Mouse (Mus musculus) limb, embryonic 11.5 days (tissue): ENCODE measurements at regions not wholly inside any gene's neighbourhood (a gene's known extent, or its start where the extent isn't known, plus 50 kb on each side); places are given as distances from the start of the nearest gene placed in this dataset.
A peak's percentile ranks its signal among the peaks of the same experiment; 100 is the strongest.

ENCODE experiments used
- ATAC-seq: fragments of 200-750 bp; cut with Nextera tagmentation; 2 replicates; pipeline ENCODE4 v1.8.0; 2017; ENCODE audit warnings: low read depth; ENCODE audit not compliant: insufficient number of reproducible peaks, low FRiP score, low TSS enrichment
- DNase-seq: peaks from one replicate; pipeline ENCODE4 v3.0.0-alpha.2; 2015; ENCODE audit warnings: low spot score
- H3K27ac ChIP-seq: fragments of 300-500 bp; sonication (generic); replicated peaks from 2 replicates; pipeline ENCODE4 v1.5.1; 2014; ENCODE audit warnings: low read depth, mild to moderate bottlenecking, low read length
- H3K27me3 ChIP-seq: fragments of 300-500 bp; sonication (generic); 2 replicates; pipeline ENCODE4 v1.6.1; 2014; ENCODE audit warnings: mild to moderate bottlenecking, low read length, mixed read lengths; ENCODE audit not compliant: control insufficient read depth, insufficient read depth
- H3K36me3 ChIP-seq: fragments of 300-500 bp; sonication (generic); 2 replicates; pipeline ENCODE4 v1.6.1; 2014; ENCODE audit warnings: mild to moderate bottlenecking, low read length, moderate library complexity, mixed read lengths; ENCODE audit not compliant: control insufficient read depth, insufficient read depth
- H3K4me1 ChIP-seq: fragments of 300-500 bp; sonication (generic); 2 replicates; pipeline ENCODE4 v1.6.1; 2014; ENCODE audit warnings: low read length, mixed read lengths; ENCODE audit not compliant: control insufficient read depth, insufficient read depth
- H3K4me2 ChIP-seq: fragments of 300-500 bp; sonication (generic); 2 replicates; pipeline ENCODE4 v1.6.1; 2014; ENCODE audit warnings: low read depth, mild to moderate bottlenecking, moderate library complexity; ENCODE audit not compliant: severe bottlenecking
- H3K4me3 ChIP-seq: fragments of 300-500 bp; sonication (generic); 2 replicates; pipeline ENCODE4 v1.5.1; 2014; ENCODE audit warnings: low read depth, low read length
- H3K9ac ChIP-seq: fragments of 300-500 bp; sonication (generic); 2 replicates; pipeline ENCODE4 v1.6.1; 2014; ENCODE audit warnings: mild to moderate bottlenecking, low read length
- H3K9me3 ChIP-seq: fragments of 300-500 bp; sonication (generic); 2 replicates; pipeline ENCODE4 v1.6.1; 2016; ENCODE audit warnings: low read length; ENCODE audit not compliant: control insufficient read depth
- WGBS: fragments of 180-500 bp; shearing (Covaris S2); extraction: QIAGEN DNeasy Blood & Tissue Kit; methylation state at CpG from one replicate; pipeline ENCODE4 v1.1.7; 2014; 5-methylcytosine and 5-hydroxymethylcytosine counted together

DNA sequence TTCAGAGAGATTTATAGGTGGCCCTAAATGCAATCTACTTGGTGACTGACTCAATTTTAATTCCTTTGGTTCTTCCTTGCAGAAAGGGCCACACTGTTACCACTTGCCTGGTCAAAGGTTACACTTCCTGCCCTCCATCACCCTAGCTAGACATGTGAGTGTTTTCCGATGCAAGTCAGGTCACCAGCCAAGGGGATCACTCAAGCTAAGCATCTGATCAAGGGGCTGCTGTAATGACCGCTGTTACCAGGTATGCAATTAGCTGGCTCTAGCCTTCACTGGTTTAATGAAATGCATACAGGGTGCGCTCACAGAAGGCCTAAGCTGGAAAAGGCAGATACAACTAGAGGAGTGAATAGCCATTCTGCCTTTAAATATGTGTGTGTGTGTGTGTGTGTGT is 105.1 kb downstream of the Mtx2 start:
- no peak overlapping the region for H3K27ac ChIP-seq
- H3K4me2 ChIP-seq, result no peak overlapping the region
- peaks cover 10% of the 10 kb centered on the region; the same call in 1 of the 2 replicates for H3K4me1 ChIP-seq
- no peaks in the 10 kb centered on the region for H3K27me3 ChIP-seq
- 4% methylated on average over 3 of the region's 3 CpGs for WGBS
- DNase-seq, result peak; percentile 65
- no peaks in the 10 kb centered on the region for H3K9me3 ChIP-seq
- ATAC-seq, result no peak
- no peaks in the 10 kb centered on the region for H3K36me3 ChIP-seq
- no peak overlapping the region for H3K9ac ChIP-seq
- no peak overlapping the region for H3K4me3 ChIP-seq

DNA sequence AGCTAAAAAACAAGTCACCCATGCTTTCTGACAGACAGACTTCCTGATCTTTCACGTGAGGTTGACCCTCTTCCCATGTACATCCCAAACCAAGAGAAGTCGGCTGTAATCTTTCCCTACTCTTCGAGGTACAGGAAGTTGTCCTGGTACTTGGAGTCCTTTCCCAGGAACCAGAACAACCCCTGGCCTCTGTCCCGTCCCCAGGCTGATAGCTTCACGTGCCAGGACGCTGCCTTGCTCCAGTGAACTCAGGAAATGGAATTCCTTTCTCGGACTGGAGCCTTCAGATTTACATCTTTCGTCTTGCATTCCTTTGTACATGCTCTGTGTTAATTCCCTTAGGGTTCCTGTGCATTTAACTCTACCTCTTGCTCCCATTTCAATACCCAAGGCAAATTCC is 107.6 kb downstream of the Mtx2 start:
- Histone ChIP-seq H3K27me3 (no peaks in the 10 kb centered on the region), H3K9me3 (no peaks in the 10 kb centered on the region), H3K4me3 (no peak overlapping the region), H3K27ac (no peak overlapping the region), H3K4me1 (peaks cover 10% of the 10 kb centered on the region; the same call in 1 of the 2 replicates), H3K36me3 (no peaks in the 10 kb centered on the region), H3K9ac (no peak overlapping the region), H3K4me2 (no peak overlapping the region)
- 23% methylated on average over 8 of the region's 8 CpGs for WGBS
- ATAC-seq, result no peak
- no peak for DNase-seq

DNA sequence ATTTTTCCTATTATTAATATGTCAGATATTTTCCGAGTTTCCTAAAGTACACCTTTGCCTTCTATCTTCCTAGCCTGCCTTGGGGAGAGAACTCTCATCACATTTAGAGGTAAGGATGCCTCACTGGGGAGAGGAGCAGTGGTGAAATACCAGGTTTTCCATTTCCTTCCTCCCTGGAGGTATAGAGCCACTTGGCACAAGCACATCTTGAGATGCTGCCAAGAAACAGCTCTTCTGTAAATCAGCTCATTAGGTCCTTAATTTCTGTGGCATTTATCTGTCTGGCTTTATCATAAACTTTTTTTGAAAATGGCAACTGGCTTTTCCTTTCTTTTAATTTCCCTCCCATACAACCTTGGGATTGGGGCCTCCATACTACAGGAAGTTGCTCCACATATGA is 108.2 kb downstream of the Mtx2 start:
- Histone ChIP-seq H3K36me3 (no peaks in the 10 kb centered on the region), H3K27me3 (no peaks in the 10 kb centered on the region), H3K9ac (no peak overlapping the region), H3K4me1 (peaks cover 10% of the 10 kb centered on the region; the same call in 1 of the 2 replicates), H3K27ac (no peak overlapping the region), H3K9me3 (no peaks in the 10 kb centered on the region), H3K4me2 (no peak overlapping the region), H3K4me3 (no peak overlapping the region)
- ATAC-seq (no peak), DNase-seq (no peak)
- 82% methylated on average over 1 of the region's 1 CpGs for WGBS

DNA sequence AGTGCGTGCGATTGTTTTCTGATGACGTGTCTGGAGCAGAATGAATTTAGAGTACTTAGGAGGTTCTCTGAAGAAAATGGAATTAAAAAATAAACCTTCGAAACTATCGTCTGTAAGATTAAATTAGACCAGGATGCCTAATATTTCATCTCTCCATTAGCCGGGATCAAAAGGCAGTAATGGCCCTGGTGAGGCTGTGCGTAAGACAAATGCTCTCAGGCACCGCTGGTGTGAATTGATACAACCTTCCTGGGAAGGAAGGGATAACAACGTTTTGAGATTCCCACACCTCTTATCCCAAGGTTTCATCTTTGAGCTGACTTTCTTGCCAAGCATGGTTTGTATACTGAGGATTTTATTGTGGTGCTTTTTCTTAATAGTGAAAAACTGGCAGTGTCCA is 113.1 kb downstream of the Mtx2 start:
- 41% methylated on average over 9 of the region's 9 CpGs for WGBS
- no peak for DNase-seq
- Histone ChIP-seq H3K4me1 (no peaks in the 10 kb centered on the region), H3K36me3 (no peaks in the 10 kb centered on the region), H3K9ac (no peak overlapping the region), H3K4me2 (no peak overlapping the region), H3K9me3 (no peaks in the 10 kb centered on the region), H3K4me3 (no peak overlapping the region), H3K27ac (no peak overlapping the region), H3K27me3 (no peaks in the 10 kb centered on the region)
- ATAC-seq, result no peak

DNA sequence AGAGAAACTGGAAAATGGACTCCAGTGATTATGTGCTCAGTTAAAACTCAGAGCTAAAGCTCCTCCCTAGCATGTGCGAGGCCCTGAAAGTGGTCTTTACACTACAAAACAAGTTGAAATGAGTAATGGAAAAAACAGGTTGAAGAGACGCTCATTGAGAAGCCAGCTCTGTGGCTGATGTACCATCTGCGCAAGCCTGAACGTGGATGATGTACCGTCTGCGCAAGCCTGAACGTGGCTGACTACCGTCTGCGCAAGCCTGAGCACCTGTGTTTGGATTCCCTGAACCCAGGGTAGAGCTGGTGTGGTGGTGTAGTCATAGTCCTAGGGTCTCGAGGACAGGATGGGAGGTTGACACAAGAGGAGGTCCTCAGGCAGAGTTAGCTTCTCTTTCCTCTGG is 116.4 kb downstream of the Mtx2 start:
- H3K4me3 ChIP-seq, result no peak overlapping the region
- H3K27me3 ChIP-seq, result no peaks in the 10 kb centered on the region
- DNase-seq (no peak), ATAC-seq (no peak)
- H3K9ac ChIP-seq, result no peak overlapping the region
- no peaks in the 10 kb centered on the region for H3K4me1 ChIP-seq
- no peak overlapping the region for H3K27ac ChIP-seq
- no peaks in the 10 kb centered on the region for H3K9me3 ChIP-seq
- H3K36me3 ChIP-seq, result no peaks in the 10 kb centered on the region
- WGBS, result 93% methylated on average over 10 of the region's 10 CpGs
- H3K4me2 ChIP-seq, result no peak overlapping the region

GRCm38 (mm10) chr2:74942611-74943198 is 117.1 kb downstream of the Mtx2 start:
- no peak for ATAC-seq
- 50% methylated on average over 6 of the region's 6 CpGs for WGBS
- H3K4me3 ChIP-seq, result no peak overlapping the region

DNA sequence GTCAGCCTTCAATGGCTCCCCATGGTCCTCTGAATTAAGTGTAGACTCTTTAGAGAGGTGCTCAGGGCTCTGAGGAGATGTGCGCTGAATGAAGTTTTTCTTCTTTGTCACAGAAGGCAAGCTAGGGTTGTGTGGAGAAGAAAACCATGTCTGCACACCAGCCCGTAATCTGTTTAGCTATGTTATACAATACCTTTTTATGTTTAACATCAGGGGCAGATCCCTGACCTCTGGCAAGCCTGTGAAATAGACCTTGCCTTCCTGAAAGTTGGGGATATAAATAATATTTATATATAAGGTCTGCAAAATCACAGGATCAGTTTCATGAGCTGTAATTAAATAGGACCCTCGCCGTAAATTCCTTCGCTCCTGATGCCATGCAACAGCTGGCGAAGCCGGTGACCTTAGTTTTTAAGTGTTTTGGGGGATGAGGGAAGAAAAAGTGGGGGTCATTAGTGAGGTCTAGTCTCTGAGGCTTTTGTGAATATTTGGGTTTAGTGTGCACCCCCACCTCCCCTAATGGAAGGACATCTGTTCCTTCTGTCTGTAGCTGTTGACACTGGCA is 119.7 kb downstream of the Mtx2 start:
- Histone ChIP-seq H3K4me2 (no peak overlapping the region), H3K4me3 (no peak overlapping the region), H3K4me1 (no peaks in the 10 kb centered on the region), H3K36me3 (no peaks in the 10 kb centered on the region), H3K27me3 (no peaks in the 10 kb centered on the region), H3K9ac (no peak overlapping the region), H3K9me3 (no peaks in the 10 kb centered on the region), H3K27ac (no peak overlapping the region)
- DNase-seq (peak; percentile 39), ATAC-seq (peak; percentile 67; the same call in 1 of the 2 replicates)
- WGBS, result 49% methylated on average over 7 of the region's 7 CpGs

More at GRCm38 (mm10) chr2:74942611-74943198, 117.1 kb downstream of the Mtx2 start:
- H3K36me3 ChIP-seq, result no peaks in the 10 kb centered on the region
- no peak overlapping the region for H3K4me2 ChIP-seq
- no peaks in the 10 kb centered on the region for H3K4me1 ChIP-seq
- no peaks in the 10 kb centered on the region for H3K27me3 ChIP-seq
- H3K27ac ChIP-seq, result no peak overlapping the region
- H3K9ac ChIP-seq, result no peak overlapping the region
- no peak for DNase-seq
- H3K9me3 ChIP-seq, result no peaks in the 10 kb centered on the region

DNA sequence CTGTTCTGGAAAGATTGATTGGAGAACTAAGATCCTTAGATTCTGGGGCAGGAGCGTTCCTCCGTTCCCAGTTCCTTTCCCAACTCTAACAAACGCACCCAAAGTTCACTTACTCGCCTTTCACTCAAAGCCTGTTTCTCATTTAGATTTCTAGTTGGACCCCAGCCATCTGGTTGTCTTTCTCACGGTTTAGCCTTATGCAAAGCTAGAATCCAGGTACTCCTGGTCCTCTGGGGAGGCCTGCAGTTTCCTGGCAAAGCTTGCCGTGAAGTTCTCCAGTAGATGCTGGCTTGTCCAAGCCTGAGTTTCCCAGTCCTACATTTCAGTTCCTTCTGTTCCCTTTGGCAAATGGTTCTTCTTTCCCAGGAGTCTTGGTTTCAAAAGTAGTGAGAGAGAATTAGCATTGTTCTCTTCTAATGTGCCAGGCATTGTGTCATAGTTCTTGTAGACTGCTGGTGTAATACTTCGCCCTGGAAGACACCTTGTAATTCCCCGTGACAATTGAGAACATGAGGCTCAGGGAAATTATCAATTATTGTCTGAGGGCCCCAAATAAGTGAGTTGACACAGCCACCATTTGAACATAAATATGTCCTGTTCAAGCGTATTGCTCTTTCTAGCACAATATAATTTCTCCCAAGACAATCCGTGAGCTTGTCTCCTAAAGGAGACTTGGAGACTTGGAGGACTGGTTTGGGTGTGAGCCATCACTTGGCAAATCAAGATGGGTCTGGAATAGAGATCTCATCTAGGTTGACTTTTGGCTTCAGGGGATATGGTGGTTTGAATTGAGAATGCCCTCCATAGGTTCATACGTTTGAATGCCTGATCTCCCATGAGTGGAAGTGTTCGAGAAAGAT is 126.0 kb downstream of the Mtx2 start:
- DNase-seq (no peak), ATAC-seq (no peak)
- Histone ChIP-seq H3K4me1 (0 out of 2 replicates have a peak, but pooled peaks cover 2% of the 10 kb centered on the region), H3K36me3 (no peaks in the 10 kb centered on the region), H3K27me3 (no peaks in the 10 kb centered on the region), H3K4me3 (no peak overlapping the region), H3K4me2 (no peak overlapping the region), H3K9me3 (no peaks in the 10 kb centered on the region), H3K27ac (no peak overlapping the region), H3K9ac (no peak overlapping the region)
- 67% methylated on average over 12 of the region's 12 CpGs for WGBS
